Mouse (Mus musculus) C2C12 (cell line): ENCODE data around the gene 2510009E07Rik. TPM values are rescaled to one million over a fixed set of nuclear protein-coding genes. Genes with fewer than 3 reads are reported as not detected.

Source experiments
- H3K27me3 ChIP-seq: one replicate; pipeline ENCODE4 v1.6.1; 2011; ENCODE audit not compliant: control insufficient read depth, insufficient read depth, insufficient read length
- H3K36me3 ChIP-seq: one replicate; pipeline ENCODE4 v1.6.1; 2011; ENCODE audit not compliant: control insufficient read depth, insufficient read depth
- H3K4me3 ChIP-seq: one replicate; pipeline ENCODE4 v1.5.1; 2011; ENCODE audit warnings: mild to moderate bottlenecking, control low read depth; ENCODE audit not compliant: poor library complexity, insufficient read depth, severe bottlenecking
- H3K79me2 ChIP-seq: one replicate; pipeline ENCODE4 v1.6.1; 2011; ENCODE audit not compliant: control insufficient read depth, insufficient read depth
- H3K79me3 ChIP-seq: one replicate; pipeline ENCODE4 v1.6.1; 2011; ENCODE audit warnings: low read depth, control low read depth
- H3ac ChIP-seq: one replicate; pipeline ENCODE3; 2011; ENCODE audit warnings: low read depth; ENCODE audit not compliant: control insufficient read depth, insufficient read length
- CEBPB ChIP-seq: IDR thresholded peaks from one replicate; pipeline ENCODE4 v1.6.1; 2011; ENCODE audit warnings: low read depth, mild to moderate bottlenecking, control low read depth, moderate library complexity
- CTCF ChIP-seq: IDR thresholded peaks from one replicate; pipeline ENCODE4 v1.5.1; 2011; ENCODE audit not compliant: control insufficient read depth, insufficient read depth, insufficient read length
- FOSL1 ChIP-seq: IDR thresholded peaks from one replicate; pipeline ENCODE4 v1.8.0; 2011; ENCODE audit warnings: mild to moderate bottlenecking, low read length; ENCODE audit not compliant: poor library complexity, insufficient read depth, severe bottlenecking
- MAX ChIP-seq: IDR thresholded peaks from one replicate; pipeline ENCODE4 v1.6.1; 2011; ENCODE audit warnings: mild to moderate bottlenecking, control low read depth
- MYOD1 ChIP-seq: IDR thresholded peaks from one replicate; pipeline ENCODE4 v1.6.1; 2011; ENCODE audit warnings: low read depth; ENCODE audit not compliant: control insufficient read depth, insufficient read length
- MYOG ChIP-seq: IDR thresholded peaks from one replicate; pipeline ENCODE4 v1.6.1; 2011; ENCODE audit not compliant: control insufficient read depth, insufficient read length; ENCODE audit errors: extremely low read depth
- USF1 ChIP-seq: IDR thresholded peaks from one replicate; pipeline ENCODE4 v1.6.1; 2011; ENCODE audit warnings: low read depth, mild to moderate bottlenecking, control low read depth, moderate library complexity
- polyA plus RNA-seq: library from polyadenylated mRNA; unstranded; fragments of >200 nt; fragmentation: generic; extraction: Trizol; gene quantifications from one replicate; pipeline ENCODE4 v1.2.1, GENCODE M21; 2012; ENCODE audit warnings: missing spikeins

The 2510009E07Rik gene
- polyA plus RNA-seq, 1 experiment: 6.0 TPM

- H3K4me3 ChIP-seq: no peak overlapping the region
- H3K27me3 ChIP-seq: no peaks in the 10 kb centered on the region
- H3ac ChIP-seq: no peak overlapping the region
- H3K79me2 ChIP-seq: no peaks in the 10 kb centered on the region
- no peaks in the 10 kb centered on the region for H3K79me3 ChIP-seq
- H3K36me3 ChIP-seq: no peaks in the 10 kb centered on the region
- TF ChIP-seq CEBPB (no peak), MYOG (no peak), USF1 (no peak), MAX (no peak), FOSL1 (no peak), MYOD1 (no peak), CTCF (no peak)
Measured at GRCm38 (mm10) chr16:21653151-21653550, 41.3 kb downstream of the 2510009E07Rik start.

GRCm38 (mm10) chr16:21651161-21651560 lies 43.3 kb downstream of the 2510009E07Rik start:
- Histone ChIP-seq H3K36me3 (no peaks in the 10 kb centered on the region), H3ac (no peak overlapping the region), H3K27me3 (no peaks in the 10 kb centered on the region), H3K4me3 (no peak overlapping the region), H3K79me3 (no peaks in the 10 kb centered on the region), H3K79me2 (no peaks in the 10 kb centered on the region)
- TF ChIP-seq CEBPB (no peak), USF1 (no peak), CTCF (no peak), FOSL1 (no peak), MYOG (no peak)

- H3K79me3 ChIP-seq: no peaks in the 10 kb centered on the region
- H3ac ChIP-seq: no peak overlapping the region
- H3K36me3 ChIP-seq: no peaks in the 10 kb centered on the region
- no peaks in the 10 kb centered on the region for H3K27me3 ChIP-seq
- TF ChIP-seq MYOD1 (no peak), CEBPB (no peak), USF1 (no peak), MYOG (no peak), FOSL1 (no peak), MAX (no peak)
- H3K79me2 ChIP-seq: no peaks in the 10 kb centered on the region
- H3K4me3 ChIP-seq: no peak overlapping the region
Measured at GRCm38 (mm10) chr16:21650289-21650688, 44.2 kb downstream of the 2510009E07Rik start.

- Histone ChIP-seq H3ac (no peak overlapping the region), H3K79me3 (no peaks in the 10 kb centered on the region), H3K36me3 (no peaks in the 10 kb centered on the region), H3K79me2 (no peaks in the 10 kb centered on the region), H3K27me3 (no peaks in the 10 kb centered on the region), H3K4me3 (no peak overlapping the region)
- TF ChIP-seq FOSL1: no peak
- TF ChIP-seq USF1: no peak
- no peak for TF ChIP-seq MAX
- no peak for TF ChIP-seq MYOG
- no peak for TF ChIP-seq CTCF
- no peak for TF ChIP-seq CEBPB
- TF ChIP-seq MYOD1: no peak
Measured at GRCm38 (mm10) chr16:21648800-21649199, 45.7 kb downstream of the 2510009E07Rik start.

GRCm38 (mm10) chr16:21646496-21646895 lies 48.0 kb downstream of the 2510009E07Rik start:
- no peak overlapping the region for H3ac ChIP-seq
- H3K79me2 ChIP-seq: no peaks in the 10 kb centered on the region
- no peaks in the 10 kb centered on the region for H3K27me3 ChIP-seq
- no peaks in the 10 kb centered on the region for H3K36me3 ChIP-seq
- H3K4me3 ChIP-seq: no peak overlapping the region
- TF ChIP-seq USF1: no peak
- no peak for TF ChIP-seq FOSL1
- TF ChIP-seq MAX: no peak
- no peak for TF ChIP-seq CEBPB
- TF ChIP-seq CTCF: no peak
- no peak for TF ChIP-seq MYOG
- TF ChIP-seq MYOD1: no peak
- no peaks in the 10 kb centered on the region for H3K79me3 ChIP-seq

- Histone ChIP-seq H3ac (no peak overlapping the region), H3K79me2 (no peaks in the 10 kb centered on the region), H3K79me3 (no peaks in the 10 kb centered on the region), H3K4me3 (no peak overlapping the region), H3K36me3 (no peaks in the 10 kb centered on the region), H3K27me3 (no peaks in the 10 kb centered on the region)
- TF ChIP-seq MYOG (no peak), USF1 (no peak), CTCF (no peak), MYOD1 (no peak), MAX (no peak), FOSL1 (no peak), CEBPB (no peak)
Measured at GRCm38 (mm10) chr16:21645915-21646314, 48.5 kb downstream of the 2510009E07Rik start.
